Mouse (Mus musculus): ENCODE results near the gene Akr1b10.

DNA sequence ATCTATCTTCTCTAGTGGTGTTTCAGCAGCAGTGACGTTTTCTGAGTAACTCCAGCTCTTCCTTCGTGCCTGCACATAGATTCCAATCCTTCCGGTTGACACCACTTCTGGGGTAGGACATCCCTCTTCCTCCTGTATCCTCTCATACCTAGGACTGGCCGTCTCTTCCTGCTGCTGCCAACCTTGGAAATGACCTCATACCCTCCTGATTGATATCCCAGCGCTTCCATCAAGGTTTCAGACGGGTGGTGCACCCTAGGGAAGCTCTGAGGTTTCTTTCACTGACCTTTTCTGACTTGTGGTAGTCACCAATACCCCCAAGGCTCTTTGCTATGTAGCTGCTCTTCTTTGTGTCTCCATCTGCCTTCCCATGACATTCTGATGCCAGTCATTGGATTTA lies 14.4 kb downstream of the Akr1b10 start:
- no peak for TF ChIP-seq TAL1 (conservative IDR thresholded peaks at IDR 0.05; ENCODE audit: low read depth, low read length)
- TF ChIP-seq CTCF (IDR thresholded peaks at IDR 0.05; ENCODE audit: low read depth, low read length) = no peak
- no peak for TF ChIP-seq GATA1 (IDR thresholded peaks at IDR 0.05; ENCODE audit: borderline replicate concordance, low read length)
- no peak for TF ChIP-seq GATA2 (IDR thresholded peaks at IDR 0.05; ENCODE audit: borderline replicate concordance, low read depth, low read length)
